Mouse (Mus musculus) CD4-positive naive resting alpha-beta T cell, adult 76 days (primary cell): ENCODE data around the gene Mapk1ip1. TPM values are rescaled to one million over a fixed set of nuclear protein-coding genes. Genes with fewer than 3 reads are reported as not detected.

Source experiments
- total RNA-seq: library from RNA; stranded (reverse); gene quantifications from one replicate; pipeline ENCODE4 v1.2.4, GENCODE M21; 2023

Mapk1ip1 gene
- 47.4 TPM for total RNA-seq

DNA sequence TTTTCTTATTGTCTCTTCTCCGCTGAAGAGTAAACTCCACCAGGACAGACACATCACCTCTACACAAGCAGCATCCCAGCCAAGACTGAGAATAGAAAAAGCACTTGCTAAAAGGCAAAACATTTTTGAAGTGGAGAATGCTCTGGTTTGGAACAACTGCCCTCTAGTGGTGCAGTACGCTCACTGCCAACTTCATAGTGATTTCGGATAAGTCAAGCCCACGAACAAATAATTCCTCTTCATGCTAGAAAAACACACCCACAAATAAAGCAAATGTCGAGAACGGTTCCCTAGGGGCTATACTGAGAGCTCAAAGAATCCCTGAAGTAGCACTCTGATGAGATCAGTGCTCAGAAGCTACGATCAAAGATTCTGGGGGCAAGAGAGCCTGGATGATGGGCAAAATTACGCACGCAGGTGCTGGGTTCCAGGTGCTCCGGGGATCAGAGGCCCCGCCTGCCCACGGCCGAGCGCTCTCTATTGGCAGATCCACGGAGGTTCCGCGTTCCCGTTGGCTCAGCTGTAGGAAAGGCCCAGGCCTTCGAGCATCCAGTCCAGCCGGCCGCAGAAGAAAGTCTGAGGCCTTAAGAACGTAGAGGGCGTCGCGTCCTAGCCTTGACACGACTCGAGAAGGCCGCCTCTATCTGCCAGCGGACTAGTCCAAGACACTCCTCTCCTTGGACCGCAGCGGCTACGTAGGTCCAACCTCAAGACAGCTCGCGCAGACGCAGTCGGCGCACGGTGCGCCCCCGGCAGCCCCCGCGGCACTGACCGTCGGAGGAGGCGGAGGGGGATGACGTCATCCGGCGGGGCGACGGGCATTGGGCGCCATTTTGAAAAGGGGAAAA is at the start of gene Mapk1ip1, which contains the start of gene Ppp2r2d:
Mapk1ip1 (minus strand) TSS at position 730 of the 848 bp plus-strand sequence.
Ppp2r2d (plus strand) TSS at position 536 of the 848 bp plus-strand sequence.

Other genes with a start within 250 kb of the Mapk1ip1 start
- 79.8 TPM for gene Ppp2r2d, start 194 bp downstream of the Mapk1ip1 start, total RNA-seq
- gene Bnip3, start 63.2 kb upstream of the Mapk1ip1 start, total RNA-seq: 3.5 TPM
- gene Jakmip3, start 94.5 kb upstream of the Mapk1ip1 start, total RNA-seq: not detected
- gene Dpysl4, start 239.7 kb upstream of the Mapk1ip1 start, total RNA-seq: not detected